Mouse (Mus musculus) embryo, embryonic 10 days (tissue): ENCODE measurements around the gene Anxa7.

Experiments used
- DNase-seq: peaks from one replicate; pipeline ENCODE4 v3.0.0-alpha.2; 2015; ENCODE audit warnings: low spot score

The Anxa7 gene

DNA sequence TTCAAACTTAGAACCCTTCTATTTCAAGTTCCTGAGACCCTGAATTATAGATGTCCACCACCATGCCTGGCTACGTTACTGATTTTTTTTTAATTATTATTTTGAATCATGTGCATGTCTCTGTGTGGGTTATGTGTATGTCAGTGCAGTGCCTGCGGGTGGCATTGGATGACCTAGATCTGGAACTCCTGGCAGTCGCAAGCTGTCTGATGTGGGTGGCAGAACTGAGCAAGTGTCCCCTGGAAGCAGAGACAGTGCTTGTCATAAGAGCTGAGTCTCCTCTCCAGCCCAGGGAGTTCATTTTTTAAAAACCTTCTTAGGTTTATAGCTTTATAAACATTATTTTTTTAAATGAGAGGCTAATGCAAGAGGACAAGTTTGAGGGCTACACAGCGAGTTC, 47.5 kb downstream of the Anxa7 start:
- DNase-seq = no peak

DNA sequence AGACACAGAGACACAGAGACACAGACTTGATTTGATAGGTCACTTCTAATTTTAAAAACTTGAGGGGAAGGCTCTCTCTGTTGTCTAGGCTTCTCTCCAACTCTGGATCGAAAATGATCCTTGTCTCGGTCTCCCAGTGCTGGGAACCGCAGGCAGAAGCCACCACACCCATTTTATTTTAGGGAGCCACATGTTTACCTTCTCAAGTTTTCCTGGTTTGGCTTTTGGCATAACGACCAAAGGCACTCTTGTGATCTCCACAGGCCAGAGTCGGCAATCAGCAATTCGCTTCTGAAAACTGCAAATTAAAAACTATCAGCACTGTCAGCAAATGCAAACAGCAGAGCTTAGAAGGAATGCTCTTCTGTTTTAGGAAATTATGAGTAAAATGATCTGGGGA, 48.2 kb downstream of the Anxa7 start:
- no peak for DNase-seq

- DNase-seq = no peak
These were observed 50.1 kb downstream of the Anxa7 start for GRCm38 (mm10) chr14:20429833-20430232.

- DNase-seq = no peak
These were observed 51.3 kb downstream of the Anxa7 start for GRCm38 (mm10) chr14:20428593-20428992.

DNA sequence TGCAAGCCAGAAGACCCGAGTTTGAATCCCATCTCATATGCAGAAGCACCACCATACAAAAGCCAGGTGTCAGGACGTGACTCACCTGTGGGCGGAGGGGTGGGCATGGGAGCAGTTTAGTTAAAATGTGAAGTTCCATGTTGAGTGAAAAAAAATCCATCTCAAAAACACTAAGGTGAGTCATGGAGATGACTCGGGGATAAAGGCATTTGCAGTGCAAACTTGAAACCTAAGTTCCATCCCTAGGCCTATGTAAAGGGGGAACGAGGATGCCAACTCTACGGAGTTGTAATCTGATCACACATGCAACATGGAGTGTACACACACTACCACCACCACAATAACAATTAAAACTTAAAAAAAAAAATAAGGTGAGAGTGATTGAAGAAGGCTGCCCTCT, 56.9 kb downstream of the Anxa7 start:
- no peak for DNase-seq

GRCm38 (mm10) chr14:20422257-20422656, 57.7 kb downstream of the Anxa7 start:
- no peak for DNase-seq
